Mouse (Mus musculus): ENCODE measurements around the gene Spink4.

GRCm38 (mm10) chr4:40888839-40889238 lies 31.0 kb upstream of the Spink4 start:
- no peak for TF ChIP-seq CTCF (IDR thresholded peaks at IDR 0.05; ENCODE audit: low read depth, low read length)
- TF ChIP-seq POLR2A (IDR thresholded peaks at IDR 0.05; ENCODE audit: insufficient read depth, low read length), result no peak
